Mouse (Mus musculus) heart, postnatal 0 days (tissue): Measurements from ENCODE around the gene 1700034I23Rik. TPM values are rescaled to one million over a fixed set of nuclear protein-coding genes. Genes with fewer than 3 reads are reported as not detected.
"Not testable (repeated sequence)": the region's sequence is repeated elsewhere in the genome, so short reads cannot be mapped to it uniquely, and the experiment has no call there.

Experiments used
- ATAC-seq: fragments of 200-750 bp; cut with Nextera tagmentation; 2 replicates; pipeline ENCODE4 v1.8.0; 2017; ENCODE audit warnings: low read depth, moderate number of reproducible peaks, moderate library complexity; ENCODE audit not compliant: insufficient read depth
- DNase-seq: peaks from one replicate; pipeline ENCODE4 v3.0.0-alpha.2; 2016; ENCODE audit warnings: low spot score
- H3K27ac ChIP-seq: fragments of 300-500 bp; sonication (generic); 2 replicates; pipeline ENCODE4 v1.5.1; 2014; ENCODE audit warnings: low read depth, mild to moderate bottlenecking
- H3K27me3 ChIP-seq: fragments of 300-500 bp; sonication (generic); 2 replicates; pipeline ENCODE4 v1.6.1; 2014; ENCODE audit warnings: low read length, mixed read lengths; ENCODE audit not compliant: control insufficient read depth, insufficient read depth
- H3K36me3 ChIP-seq: fragments of 300-500 bp; sonication (generic); replicated peaks from 2 replicates; pipeline ENCODE4 v1.6.1; 2014; ENCODE audit warnings: low read length, mixed read lengths; ENCODE audit not compliant: control insufficient read depth, insufficient read depth
- H3K4me1 ChIP-seq: fragments of 300-500 bp; sonication (generic); 2 replicates; pipeline ENCODE4 v1.6.1; 2014; ENCODE audit warnings: antibody characterized with exemption; ENCODE audit not compliant: control insufficient read depth, insufficient read depth
- H3K4me2 ChIP-seq: fragments of 300-500 bp; sonication (generic); 2 replicates; pipeline ENCODE4 v1.6.1; 2014; ENCODE audit warnings: low read depth, mild to moderate bottlenecking, low read length, moderate library complexity
- H3K4me3 ChIP-seq: fragments of 300-500 bp; sonication (generic); 2 replicates; pipeline ENCODE4 v1.5.1; 2014; ENCODE audit warnings: low read depth, low read length
- H3K9ac ChIP-seq: fragments of 300-500 bp; sonication (generic); replicated peaks from 2 replicates; pipeline ENCODE4 v1.6.1; 2014; ENCODE audit warnings: low read depth, low read length, mixed read lengths
- H3K9me3 ChIP-seq: fragments of 300-500 bp; sonication (generic); replicated peaks from 2 replicates; pipeline ENCODE4 v1.6.1; 2016; ENCODE audit warnings: low read length; ENCODE audit not compliant: control insufficient read depth
- CTCF ChIP-seq: IDR thresholded peaks from 2 replicates; pipeline ENCODE4 v1.5.1; 2016; ENCODE audit warnings: antibody characterized with exemption, control low read depth, low read depth
- EP300 ChIP-seq: IDR thresholded peaks from 2 replicates; pipeline ENCODE4 v1.6.1; 2016; ENCODE audit warnings: antibody characterized with exemption, low read depth
- WGBS: fragments of 180-500 bp; shearing (Covaris S2); extraction: QIAGEN DNeasy Blood & Tissue Kit; methylation state at CpG from one replicate; pipeline ENCODE4 v1.1.7; 2014; 5-methylcytosine and 5-hydroxymethylcytosine counted together
- polyA plus RNA-seq: library from polyadenylated mRNA; unstranded; fragments of >200 nt; fragmentation: Nextera tagmentation; extraction: Ambion mirVana; gene quantifications from 2 replicates; pipeline ENCODE4 v1.2.1, GENCODE M21; 2015
- total RNA-seq: library from RNA; depleted of rRNA; stranded (reverse); fragments of >200 nt; gene quantifications from 2 replicates; pipeline ENCODE4 v1.2.3, GENCODE M21; 2014; ENCODE audit warnings: low replicate concordance; rRNA removed

1700034I23Rik gene
- total RNA-seq (not detected in 2 replicates), polyA plus RNA-seq (0.11 TPM in 2 replicates)

DNA sequence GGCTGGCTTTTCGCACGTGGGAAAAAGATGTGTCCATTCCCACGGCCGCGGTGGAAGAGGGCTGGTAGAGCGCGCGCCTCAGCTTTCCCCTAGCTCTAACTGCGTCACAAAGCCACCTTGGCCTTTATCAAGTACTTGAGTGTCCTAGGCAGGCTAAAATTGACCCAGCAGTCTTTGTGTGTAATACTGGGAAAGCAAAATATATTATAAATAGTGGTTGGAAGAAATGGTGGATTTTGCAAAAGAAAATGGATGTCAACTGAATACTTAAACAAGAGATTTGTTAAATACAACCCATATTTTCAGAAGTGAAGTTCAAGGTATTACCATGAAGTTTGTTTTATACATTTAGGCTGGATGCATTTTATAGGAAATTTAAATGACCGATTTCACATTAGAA is at the start of gene 1700034I23Rik:
Gene 1700034I23Rik (minus strand): TSS at position 101 of the 400 bp plus-strand sequence.
- H3K4me2 ChIP-seq, H3K9ac ChIP-seq, H3K27ac ChIP-seq, DNase-seq, H3K27me3 ChIP-seq, ATAC-seq, H3K9me3 ChIP-seq, H3K4me1 ChIP-seq, H3K4me3 ChIP-seq: not testable (repeated sequence)
- peaks cover 16% of the 10 kb centered on the region; the same call in 1 of the 2 replicates for H3K36me3 ChIP-seq
- WGBS, result 94% methylated on average over 5 of the region's 10 CpGs

DNA sequence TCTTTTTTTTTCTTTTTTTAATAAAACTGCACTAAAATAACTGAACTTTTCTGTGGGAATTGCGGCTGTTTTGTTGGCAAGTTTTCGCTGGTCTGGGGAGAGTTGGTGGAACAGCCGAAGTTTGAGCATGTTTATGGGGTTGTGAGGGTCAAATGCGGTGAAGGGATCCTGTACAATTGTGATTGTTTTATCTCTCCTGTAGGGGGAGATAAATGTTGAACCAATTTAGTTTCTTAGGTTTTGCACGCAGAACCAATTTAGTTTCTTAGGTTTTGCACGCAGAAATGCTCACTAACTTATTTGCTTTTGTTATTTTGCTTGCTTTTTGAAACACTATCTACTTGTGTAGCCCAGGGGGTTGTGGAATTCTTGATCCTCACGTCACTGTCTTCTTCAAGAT is 49.0 kb upstream of the 1700034I23Rik start:
- Histone ChIP-seq H3K4me1 (peaks cover 4% of the 10 kb centered on the region; the same call in 1 of the 2 replicates), H3K4me3 (peak overlapping the region; percentile 73), H3K36me3 (no peaks in the 10 kb centered on the region), H3K4me2 (peak overlapping the region; percentile 90), H3K9ac (peak overlapping the region; percentile 88), H3K9me3 (no peaks in the 10 kb centered on the region), H3K27ac (peak overlapping the region; percentile 92), H3K27me3 (no peaks in the 10 kb centered on the region)
- DNase-seq (no peak), ATAC-seq (no peak)
- TF ChIP-seq CTCF (peak; percentile 18; the same call in 1 of the 2 replicates), EP300 (no peak)
- 8% methylated on average over 7 of the region's 7 CpGs for WGBS

DNA sequence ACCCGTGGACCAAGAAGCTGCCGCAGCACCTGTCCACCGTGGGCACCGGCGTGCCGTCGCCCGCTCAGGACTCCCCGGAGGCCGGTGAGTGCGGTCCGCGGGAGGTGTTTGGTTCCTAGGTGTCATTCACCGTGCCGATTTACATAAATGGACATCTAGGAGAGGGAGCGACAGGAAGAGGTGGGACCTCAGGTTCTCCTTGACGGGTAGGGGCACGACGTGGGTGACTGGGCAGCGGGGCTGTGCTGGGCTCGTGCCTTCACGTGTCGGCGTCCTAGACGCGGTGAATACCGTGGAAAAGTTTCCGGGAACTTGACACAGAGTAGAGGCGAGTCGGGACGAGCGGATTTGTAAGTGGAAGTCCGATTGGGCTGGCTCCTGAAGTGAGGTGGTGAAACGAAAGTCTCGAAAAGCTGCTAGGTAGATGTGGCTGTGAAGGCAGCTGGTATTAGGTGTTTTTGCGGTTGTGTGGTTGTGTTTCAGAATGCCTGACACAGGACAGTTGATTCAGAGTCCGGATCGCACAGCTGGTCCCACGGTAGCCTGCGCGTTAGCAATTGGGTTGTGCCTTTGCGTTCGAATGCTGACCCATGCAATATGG is 48.4 kb upstream of the 1700034I23Rik start:
- DNase-seq (peak; percentile 73), ATAC-seq (peak; percentile 16)
- Histone ChIP-seq H3K4me3 (peak overlapping the region; percentile 73), H3K27ac (peak overlapping the region; percentile 92), H3K9me3 (no peaks in the 10 kb centered on the region), H3K27me3 (no peaks in the 10 kb centered on the region), H3K4me1 (peaks cover 4% of the 10 kb centered on the region; the same call in 1 of the 2 replicates), H3K36me3 (no peaks in the 10 kb centered on the region), H3K9ac (peak overlapping the region; percentile 88), H3K4me2 (peak overlapping the region; percentile 90)
- TF ChIP-seq CTCF (no peak), EP300 (no peak)
- under 1% methylated on average over 43 of the region's 43 CpGs for WGBS

DNA sequence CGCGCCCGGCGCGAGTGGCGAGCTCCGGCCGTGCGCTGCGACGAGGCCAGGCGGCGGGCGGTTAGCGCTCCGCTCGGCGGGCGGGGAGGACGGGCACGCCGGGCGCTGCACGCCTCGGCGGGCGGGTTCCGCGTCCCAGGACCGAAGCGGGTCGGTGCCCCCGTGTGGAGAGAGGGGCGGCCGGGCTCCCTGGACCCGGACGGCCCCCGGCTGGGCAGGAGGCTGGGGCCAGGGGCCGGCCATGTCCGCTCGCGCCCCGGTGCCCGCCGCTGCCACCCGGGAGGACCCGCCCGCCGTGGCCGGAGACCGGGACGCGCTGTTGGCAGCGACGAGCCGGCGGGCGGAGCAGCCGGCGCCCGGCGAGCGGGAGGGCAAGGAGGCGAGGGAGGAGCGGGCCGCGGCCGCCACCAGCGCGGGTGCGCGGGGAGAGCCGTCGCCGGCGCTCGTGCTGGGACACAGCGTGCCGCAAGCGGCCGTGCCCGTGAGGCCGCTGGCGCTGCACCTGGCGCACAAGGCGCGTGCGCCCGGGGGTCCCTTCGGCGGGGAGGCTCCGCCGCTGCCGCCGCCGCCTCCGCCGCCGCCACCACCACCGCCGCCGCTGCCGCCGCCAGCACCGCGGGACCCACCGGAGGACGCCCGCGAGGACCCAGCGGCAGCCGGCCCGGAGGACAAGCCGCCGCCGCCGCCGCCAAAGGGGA is 47.7 kb upstream of the 1700034I23Rik start:
- H3K4me1 ChIP-seq, result peaks cover 4% of the 10 kb centered on the region; the same call in 1 of the 2 replicates
- no peaks in the 10 kb centered on the region for H3K27me3 ChIP-seq
- H3K27ac ChIP-seq, result peak overlapping the region; percentile 92
- TF ChIP-seq EP300 (no peak), CTCF (no peak)
- DNase-seq, result no peak
- under 1% methylated on average over 93 of the region's 118 CpGs for WGBS
- peak overlapping the region; percentile 73 for H3K4me3 ChIP-seq
- ATAC-seq, result peak; percentile 15
- no peaks in the 10 kb centered on the region for H3K9me3 ChIP-seq
- H3K36me3 ChIP-seq, result no peaks in the 10 kb centered on the region
- H3K9ac ChIP-seq, result peak overlapping the region; percentile 88
- H3K4me2 ChIP-seq, result peak overlapping the region; percentile 90

DNA sequence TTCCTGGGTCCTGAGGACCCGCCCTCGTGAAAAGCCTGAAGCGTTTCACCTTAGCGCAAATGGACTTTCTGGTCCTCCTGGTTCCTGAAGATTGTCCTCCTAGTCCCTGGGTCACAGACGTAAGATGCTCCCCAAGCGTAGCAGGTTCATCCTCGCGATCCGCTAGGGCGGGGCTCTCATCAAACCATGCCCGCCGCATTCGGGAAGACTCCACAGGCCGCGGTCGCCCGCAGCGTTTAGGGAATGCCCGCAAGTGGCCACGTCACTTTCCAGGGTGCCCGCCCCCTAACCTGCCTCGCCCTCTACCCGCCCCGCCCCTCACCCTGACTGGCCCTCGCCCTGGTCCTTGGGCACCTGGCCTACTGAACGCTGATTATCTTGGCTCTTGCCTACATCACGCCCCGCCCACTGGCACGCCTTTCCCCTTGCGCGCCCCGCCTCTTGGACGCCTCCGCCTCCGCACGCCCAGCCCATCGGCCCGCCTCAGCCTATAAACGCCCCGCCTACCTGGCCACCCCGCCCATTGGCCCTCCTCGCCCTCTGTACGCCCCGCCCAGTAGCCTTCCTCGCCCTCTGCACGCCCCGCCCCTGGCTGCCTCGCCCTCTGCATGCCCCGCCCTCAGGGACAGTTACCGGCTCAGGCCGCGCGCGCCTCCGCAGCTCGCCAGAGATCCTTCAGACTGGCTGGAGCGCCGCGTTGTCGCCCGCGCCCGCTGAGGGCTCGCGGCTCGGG is 47.0 kb upstream of the 1700034I23Rik start, which contains the start of gene Larp1b:
Gene Larp1b (plus strand): TSS at position 659 of the 733 bp plus-strand sequence.
- Histone ChIP-seq H3K4me3 (peak within 1 kb of the TSS; percentile 73), H3K27ac (peak within 1 kb of the TSS; percentile 92), H3K9ac (peak within 1 kb of the TSS; percentile 88), H3K27me3 (no peaks in the 10 kb centered on the region), H3K4me1 (peaks cover 4% of the 10 kb centered on the region; the same call in 1 of the 2 replicates), H3K4me2 (peak within 1 kb of the TSS; percentile 90), H3K36me3 (no peaks in the 10 kb centered on the region), H3K9me3 (no peaks in the 10 kb centered on the region)
- TF ChIP-seq EP300, result no peak
- no peak for TF ChIP-seq CTCF
- under 1% methylated on average over 63 of the region's 66 CpGs for WGBS
- DNase-seq, result peak; percentile 98
- peak; percentile 95 for ATAC-seq
